Mouse (Mus musculus): ENCODE results near the gene Cachd1.

Cachd1 gene

GRCm38 (mm10) chr4:100922816-100923554, 146.5 kb downstream of the Cachd1 start:
- DNase-seq (ENCODE audit: low spot score) = no peak

DNA sequence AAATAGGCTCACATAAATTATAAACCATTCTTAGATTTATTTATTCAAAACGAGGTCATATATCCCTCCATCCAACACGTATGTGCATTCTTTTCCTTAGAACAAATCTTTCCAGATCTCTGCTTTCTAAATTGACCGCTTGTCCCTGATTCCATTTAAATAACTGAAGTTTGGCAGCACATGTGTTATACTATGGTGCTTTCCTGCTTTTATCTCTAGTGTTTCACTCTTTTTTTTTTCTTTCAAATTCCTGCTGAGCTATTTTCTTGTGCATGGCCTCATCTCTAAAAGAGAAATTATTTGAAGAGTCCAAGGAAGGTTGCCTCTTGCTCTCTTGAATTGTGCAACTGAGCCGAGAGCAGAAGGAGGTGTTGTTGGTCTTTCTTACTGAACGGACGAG, 147.1 kb downstream of the Cachd1 start:
- no peak for DNase-seq (ENCODE audit: low spot score)

DNA sequence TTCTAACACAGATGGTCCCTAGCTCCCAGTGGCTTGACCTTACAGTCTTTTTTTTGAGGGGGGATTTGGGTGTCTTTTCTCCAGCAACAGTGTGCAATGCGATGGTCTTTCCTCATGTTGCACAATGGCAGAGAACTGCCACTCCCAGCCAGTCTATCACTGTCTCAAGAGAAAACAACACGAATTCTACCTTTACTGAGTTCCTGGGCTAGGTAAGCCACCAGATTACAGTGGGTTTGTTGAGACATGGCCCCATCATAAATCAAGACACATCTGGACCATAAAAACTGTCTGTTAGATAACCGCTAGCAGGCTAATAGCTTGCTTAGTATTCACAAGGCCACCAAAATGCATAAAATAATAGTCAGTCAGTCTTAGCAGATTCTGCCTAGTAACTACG, 147.8 kb downstream of the Cachd1 start:
- DNase-seq (ENCODE audit: low spot score) = no peak

DNA sequence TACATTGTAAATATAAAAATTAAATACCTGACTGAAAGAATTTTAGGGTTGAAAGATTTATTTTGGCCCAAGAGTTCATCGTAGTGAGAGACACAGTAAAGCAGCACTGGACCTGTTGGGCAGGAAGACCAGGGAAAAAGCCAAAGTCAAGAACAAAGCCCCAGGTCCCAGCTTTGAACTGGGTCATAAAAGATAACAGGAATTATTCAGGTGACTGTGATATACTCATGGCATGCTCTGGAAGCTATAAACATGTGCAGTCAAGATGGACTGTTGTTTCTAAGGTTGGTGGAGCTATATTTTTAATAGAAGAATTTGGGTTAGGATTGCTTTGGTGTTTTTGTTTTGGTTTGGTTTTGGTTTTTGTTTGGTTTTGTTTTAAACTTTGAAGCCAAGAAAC, 148.7 kb downstream of the Cachd1 start:
- DNase-seq (ENCODE audit: low spot score) = no peak

GRCm38 (mm10) chr4:100926608-100927007, 150.1 kb downstream of the Cachd1 start:
- DNase-seq (ENCODE audit: low spot score) = no peak

DNA sequence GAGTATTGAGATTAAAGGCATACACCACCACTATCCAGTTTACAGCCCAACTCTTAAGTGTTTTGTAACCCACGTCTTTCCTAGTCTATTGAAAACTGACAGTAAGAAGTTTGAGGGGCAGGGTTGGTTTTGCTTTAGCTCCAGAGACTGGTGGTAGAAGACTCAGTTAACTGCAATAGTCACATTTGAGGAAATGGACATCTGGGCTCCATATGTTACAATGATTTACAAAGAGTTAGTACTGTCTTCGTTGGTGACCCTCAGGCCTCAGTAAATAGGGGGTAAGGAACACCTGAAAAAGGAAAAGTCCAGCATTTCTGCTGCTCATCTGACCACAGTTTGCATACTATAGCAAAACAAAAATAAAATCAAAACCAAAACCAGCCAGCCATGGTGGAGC, 150.6 kb downstream of the Cachd1 start:
- no peak for DNase-seq (ENCODE audit: low spot score)

DNA sequence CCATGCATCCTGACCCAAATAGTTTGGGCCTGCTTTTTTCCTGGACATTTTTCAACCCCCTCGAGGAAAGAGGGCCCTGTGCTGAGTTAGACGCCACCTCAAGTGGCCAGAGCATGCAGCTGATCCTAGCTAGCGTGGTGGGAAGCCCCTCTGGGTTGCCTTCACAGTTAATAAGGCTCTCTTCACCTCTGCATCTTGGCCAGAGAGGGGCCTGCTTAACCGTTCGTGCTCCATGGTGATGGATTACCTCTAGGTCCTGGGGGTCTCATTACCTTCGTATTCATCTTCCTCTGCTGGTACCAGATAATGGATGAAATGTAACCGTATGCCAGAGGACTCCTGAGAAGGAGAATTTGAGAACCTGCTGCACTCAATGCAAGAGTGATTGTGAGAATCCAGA, 167.2 kb downstream of the Cachd1 start:
- DNase-seq (ENCODE audit: low spot score) = no peak

DNA sequence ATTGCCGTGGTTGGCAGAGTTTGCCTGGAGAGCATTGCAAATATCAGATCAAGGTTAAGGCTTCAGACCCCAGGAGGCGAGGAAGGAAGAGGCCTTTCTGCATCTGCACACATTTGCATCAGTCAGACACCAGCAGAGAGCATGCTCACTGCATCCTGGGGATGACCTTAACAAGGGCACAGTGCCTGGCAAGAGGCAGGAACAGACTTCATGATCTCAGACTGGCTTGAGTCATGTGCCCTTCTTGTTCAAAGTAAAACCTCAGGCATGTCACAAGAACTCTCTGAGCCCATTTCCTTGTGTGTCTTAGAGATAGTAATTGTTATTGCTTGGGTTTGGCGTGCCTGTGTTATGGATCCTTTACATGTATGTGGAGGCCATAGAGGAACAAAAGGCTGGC, 167.8 kb downstream of the Cachd1 start:
- no peak for DNase-seq (ENCODE audit: low spot score)

- no peak for DNase-seq (ENCODE audit: low spot score)
Observed at GRCm38 (mm10) chr4:100945171-100945899, 168.9 kb downstream of the Cachd1 start.

DNA sequence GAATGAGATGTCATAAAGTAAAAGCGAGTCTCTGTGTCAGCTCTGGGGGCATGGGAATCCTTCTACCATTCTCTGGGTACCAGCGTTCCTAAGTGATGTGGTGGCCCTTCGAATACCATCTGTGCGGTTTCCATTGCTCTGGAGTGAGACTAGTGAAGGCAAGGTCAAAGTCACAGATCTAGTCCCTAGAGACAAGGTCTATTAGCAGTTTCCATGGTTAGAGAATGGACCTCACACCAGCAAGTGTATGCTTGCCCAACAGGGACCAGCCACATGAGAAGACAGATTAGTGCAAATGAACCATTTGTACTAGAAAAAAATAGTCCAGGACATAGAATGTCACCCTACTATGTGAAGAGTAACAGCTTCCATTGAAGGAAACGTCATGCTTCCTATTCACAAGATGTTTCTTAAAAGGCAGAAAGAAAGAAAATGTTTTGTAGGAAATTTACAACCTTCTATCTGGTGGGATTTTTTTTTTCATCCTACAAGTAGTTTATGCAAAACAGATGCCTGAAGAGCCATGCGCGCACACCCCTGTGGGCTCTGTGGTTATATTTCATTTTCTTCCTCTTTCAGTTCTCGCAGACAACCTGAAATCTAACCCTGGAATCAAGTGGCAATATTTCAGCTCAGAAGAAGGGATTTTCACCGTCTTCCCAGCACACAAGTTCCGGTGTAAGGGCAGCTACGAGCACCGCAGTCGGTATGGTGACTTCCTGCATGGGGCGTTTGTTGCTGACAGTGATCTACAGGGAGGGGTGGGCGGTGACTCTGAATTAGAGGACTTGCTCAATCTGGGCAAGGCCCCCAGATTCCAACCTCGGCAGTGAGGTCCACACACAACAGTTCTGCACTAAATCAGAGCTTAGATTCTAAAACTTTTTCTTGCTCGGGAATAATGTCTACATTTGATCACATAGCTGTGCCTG, 172.3 kb downstream of the Cachd1 start:
- DNase-seq (ENCODE audit: low spot score) = no peak

DNA sequence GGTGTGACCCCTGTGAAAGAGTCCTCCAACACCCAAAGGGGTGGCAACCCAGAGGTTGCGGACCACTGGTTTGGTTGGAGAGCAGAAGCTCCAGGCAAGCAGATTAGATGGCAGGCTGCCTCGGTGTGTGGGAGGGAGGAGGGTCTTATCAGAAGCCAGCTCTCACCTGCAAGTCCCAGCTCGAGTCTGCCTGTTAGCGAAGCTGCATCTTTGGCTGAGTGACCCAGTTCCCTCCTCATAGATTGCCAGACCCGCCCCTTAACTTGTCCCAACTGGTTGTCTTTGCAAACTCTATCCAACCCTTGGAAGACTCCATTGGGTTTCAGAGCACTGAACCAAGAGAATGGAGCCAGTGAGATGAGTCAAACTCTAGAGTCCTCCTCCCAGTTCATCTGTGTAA, 173.8 kb downstream of the Cachd1 start:
- DNase-seq (ENCODE audit: low spot score) = no peak

GRCm38 (mm10) chr4:100951876-100952275, 175.4 kb downstream of the Cachd1 start:
- DNase-seq (ENCODE audit: low spot score) = no peak

DNA sequence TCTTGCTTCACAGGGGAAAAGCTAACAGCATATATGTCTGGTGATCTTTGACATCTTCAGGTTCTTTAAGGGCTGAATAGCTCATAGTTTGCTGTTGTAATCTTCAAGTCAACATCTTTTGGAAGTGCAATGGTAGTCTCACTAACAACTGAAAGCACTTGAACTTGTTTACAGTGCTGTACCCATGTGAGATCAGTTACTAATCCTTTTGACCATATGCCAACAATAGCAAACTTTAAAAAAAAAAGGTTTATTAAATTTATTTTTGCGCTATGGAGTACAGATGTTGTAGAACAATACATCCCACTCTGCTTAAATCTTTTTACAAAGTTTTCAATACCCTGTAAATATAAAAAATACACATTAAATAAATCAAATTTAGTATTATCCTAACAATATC, 186.9 kb downstream of the Cachd1 start:
- DNase-seq (ENCODE audit: low spot score) = no peak

DNA sequence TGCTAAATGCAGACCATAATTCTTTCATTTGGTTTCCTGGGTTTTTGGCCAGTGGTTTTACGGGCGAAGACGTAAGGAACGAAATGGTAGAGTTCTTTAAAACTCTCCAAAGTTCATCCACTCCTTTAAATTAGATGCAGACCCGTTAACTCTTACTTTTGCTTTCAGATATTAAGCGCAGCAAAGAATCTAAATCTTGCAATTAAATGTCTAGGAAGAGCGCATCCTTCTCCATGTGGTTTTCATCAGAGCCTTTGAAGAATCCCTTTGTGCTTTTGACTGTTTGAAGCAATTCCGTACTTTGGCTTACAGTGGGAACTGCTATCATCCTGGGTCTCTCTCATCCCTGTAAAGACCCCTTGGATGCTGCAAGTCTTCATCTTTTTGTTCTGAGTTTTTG, 187.3 kb downstream of the Cachd1 start:
- DNase-seq (ENCODE audit: low spot score) = no peak

GRCm38 (mm10) chr4:100967703-100968392, 191.4 kb downstream of the Cachd1 start:
- DNase-seq (ENCODE audit: low spot score) = no peak

GRCm38 (mm10) chr4:100973641-100974454, 197.4 kb downstream of the Cachd1 start:
- DNase-seq (ENCODE audit: low spot score) = no peak

DNA sequence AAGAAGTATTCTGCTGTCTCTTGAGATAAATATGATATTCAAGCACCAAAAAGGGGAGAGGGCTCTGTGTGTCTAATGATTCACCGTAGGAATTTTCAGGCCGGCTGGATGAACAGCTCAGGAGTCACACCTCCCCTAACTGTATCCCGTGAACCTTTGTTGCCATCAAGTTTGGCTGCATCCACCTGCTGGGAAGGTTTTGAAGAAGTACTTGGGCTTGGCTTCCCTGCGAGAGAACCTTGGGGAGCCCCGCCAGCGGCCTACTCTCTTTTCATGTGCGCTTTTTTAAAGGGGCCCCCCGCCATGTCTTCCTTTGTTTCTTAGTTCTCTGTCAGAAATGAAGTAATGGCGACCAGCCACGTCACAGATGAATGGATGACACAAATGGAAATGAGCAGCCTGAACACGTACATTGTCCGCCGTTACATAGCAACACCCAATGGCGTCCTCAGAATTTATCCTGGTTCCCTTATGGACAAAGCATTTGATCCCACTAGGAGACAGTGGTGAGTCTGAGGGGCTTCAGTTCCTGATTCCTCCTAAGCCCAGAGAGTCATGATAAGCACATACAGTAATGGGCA, 198.1 kb downstream of the Cachd1 start:
- no peak for DNase-seq (ENCODE audit: low spot score)

- no peak for DNase-seq (ENCODE audit: low spot score)
Observed at GRCm38 (mm10) chr4:100977522-100977921, 201.0 kb downstream of the Cachd1 start.

DNA sequence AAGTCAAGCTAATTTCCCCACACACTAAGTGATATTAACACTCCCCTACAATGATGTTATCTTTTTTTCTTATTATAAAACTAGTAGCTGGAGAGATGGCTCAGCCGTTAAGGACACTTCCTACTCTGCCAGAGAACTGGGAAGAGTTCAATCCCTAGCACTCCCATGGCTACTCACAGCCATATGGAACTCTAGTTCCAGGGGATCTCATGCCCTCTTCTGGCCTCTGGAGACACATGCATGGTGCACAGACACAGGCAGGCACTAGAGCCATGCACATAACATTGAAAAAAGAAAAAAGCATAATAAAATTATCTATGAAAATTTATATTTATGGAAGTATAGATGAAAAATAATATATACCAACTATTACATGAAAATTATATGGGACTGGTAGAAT, 210.7 kb downstream of the Cachd1 start:
- DNase-seq (ENCODE audit: low spot score) = no peak

DNA sequence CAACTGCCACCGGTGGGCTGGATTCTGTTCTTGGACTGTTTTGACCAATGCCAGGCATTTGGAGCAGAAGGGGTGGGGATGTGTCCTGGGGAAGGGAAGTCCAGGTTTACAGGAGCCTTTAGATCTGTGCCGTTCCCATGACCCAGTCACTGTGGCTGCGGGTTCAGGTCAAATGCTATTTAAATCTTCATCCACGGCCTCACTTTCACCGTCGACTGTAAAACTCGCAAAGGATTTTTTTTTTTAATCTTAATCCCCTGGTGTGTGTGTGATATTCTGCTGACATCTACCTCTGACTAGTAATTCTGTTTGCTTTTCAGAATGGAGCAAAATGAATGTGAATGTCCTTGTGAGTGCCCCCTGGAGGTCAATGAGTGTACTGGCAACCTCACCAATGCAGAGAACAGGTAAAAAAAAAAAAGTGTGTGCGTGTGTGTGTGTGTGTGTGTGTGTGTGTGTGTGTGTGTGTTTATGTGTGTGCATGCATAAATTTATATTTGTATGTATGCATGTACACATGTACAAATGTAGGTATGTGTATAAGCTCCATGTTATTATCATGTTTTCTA, 211.8 kb downstream of the Cachd1 start:
- DNase-seq (ENCODE audit: low spot score) = no peak

Data from yolk sac, embryonic 10.5 days (tissue).